Mouse (Mus musculus): Measurements from ENCODE around the gene Prkar1b.

The Prkar1b gene

DNA sequence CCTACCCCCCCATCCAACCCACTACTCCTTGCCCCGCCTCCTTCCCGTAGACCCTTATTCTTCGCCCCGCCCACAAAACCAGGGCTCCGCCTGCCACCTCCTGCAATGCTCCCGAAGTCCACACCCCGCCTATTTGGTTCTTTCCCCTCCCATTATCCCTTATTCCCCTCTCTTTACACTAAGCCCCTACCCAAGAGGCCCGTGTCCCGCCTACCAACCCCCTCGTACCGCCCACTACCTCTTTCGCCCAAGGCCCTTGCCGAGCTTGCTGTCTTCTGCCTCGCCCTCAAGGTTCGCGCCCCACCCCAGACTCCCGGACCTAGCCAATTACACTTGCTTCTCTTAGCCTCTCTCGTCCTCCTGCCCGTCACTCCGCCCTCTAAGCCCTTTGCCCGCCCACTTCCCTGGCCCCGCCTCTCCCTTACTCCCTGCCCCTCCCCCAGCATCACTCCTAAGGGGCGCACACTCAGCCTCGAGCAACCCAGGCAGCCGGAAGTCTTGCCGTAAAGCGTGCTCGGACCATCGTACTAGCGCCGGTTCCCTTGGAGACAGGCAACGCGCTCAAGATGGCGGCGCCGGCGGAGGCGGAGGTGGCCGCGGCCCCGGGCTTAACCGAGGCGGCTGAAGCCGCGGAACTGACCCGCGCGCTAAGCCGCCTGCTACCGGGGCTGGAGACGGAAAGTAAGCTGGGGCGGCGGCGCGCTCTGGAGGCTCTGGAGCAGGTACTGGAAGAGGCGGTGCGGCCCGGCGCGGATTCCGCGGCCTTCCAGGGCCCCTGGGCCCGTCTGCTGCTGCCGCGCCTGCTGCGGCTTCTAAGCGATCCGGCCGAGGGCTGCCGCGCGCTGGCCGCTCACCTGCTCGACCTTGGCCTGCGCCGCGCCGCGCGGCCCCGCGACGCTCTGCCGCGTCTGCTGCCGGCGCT lies at the start of gene Prkar1b, which contains the start of gene Dnaaf5:
Gene Prkar1b, minus strand, starts transcription at position 321 of the 922 bp plus-strand sequence.
Gene Dnaaf5, plus strand, starts transcription at position 543 of the 922 bp plus-strand sequence.
- peak; percentile 98 for DNase-seq (ENCODE audit: low read depth, low spot score)

DNA sequence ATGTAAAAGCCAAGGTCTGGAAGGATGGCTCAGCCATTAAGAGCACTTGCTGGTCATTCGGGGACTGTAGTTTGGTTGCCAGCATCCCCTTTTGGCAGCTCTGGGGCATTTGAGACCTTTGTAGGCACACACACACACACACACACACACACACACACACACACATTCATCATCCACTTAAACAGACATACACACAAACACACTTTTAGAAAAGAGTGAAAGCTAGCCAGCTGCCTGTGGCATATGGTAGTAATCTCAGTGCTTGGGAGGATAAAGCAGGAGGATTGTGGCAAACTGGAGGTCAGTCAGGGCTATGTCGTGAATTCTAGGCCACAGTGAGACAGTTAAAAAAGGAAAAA lies 49.8 kb upstream of the Prkar1b start:
- no peak for DNase-seq (ENCODE audit: low read depth, low spot score)

DNA sequence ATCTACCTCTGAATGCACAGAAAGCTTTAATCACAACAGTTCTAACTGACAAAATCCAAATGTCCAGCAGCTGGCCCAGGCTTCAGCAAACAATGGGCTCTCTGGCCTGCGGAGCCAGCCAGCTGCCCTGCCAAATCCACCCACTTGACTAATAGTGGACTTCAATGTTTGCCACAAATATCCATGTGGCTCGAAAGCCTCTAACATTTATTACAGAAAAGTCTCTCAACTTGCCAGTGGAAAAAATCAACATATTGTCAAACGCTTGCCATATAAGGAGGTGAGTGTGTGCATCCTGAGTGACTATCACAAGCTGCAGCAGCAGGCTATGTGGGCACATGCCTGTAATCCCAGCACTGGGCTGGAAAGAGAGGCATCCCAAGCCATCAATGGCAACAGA lies 49.0 kb upstream of the Prkar1b start:
- DNase-seq (ENCODE audit: low read depth, low spot score), result no peak

DNA sequence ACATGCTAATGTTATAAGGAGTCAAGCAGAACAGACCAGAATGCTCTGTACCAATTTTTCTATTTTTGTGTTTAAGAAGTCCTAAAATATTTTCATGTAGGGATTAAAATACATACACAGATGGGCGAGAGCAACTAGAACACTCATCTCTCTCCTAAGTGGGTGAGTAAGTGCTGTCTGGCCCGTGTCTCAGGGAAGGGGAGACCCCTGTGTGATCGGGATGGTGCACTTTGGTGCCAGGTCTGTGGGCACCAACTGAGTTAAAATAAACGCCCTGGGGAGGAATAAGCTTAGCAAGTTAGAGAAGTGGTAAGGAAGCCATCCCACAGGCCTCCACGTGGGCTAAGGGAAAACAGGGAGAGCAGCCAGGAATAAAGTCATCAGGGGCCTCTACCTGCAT lies 41.2 kb upstream of the Prkar1b start:
- DNase-seq (ENCODE audit: low read depth, low spot score), result no peak

DNA sequence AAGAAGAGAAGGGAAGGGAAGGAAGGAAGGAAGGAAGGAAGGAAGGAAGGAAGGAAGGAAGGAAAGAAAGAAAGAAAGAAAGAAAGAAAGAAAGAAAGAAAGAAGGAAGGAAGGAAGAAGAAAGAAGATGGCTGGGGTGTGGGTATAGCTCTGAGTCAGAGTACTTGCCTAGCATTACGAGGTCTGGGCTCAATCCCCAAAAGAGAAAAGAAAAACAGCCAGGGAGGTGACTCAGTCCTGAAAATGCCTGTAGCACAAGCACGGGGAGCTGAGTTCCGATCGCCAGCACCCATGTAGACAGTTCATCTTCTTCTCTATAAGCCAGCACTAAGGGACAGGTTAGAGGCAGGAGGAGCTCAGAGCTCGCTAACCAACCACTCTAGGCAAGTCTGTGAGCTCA lies 39.9 kb upstream of the Prkar1b start:
- DNase-seq (ENCODE audit: low read depth, low spot score), result no peak

DNA sequence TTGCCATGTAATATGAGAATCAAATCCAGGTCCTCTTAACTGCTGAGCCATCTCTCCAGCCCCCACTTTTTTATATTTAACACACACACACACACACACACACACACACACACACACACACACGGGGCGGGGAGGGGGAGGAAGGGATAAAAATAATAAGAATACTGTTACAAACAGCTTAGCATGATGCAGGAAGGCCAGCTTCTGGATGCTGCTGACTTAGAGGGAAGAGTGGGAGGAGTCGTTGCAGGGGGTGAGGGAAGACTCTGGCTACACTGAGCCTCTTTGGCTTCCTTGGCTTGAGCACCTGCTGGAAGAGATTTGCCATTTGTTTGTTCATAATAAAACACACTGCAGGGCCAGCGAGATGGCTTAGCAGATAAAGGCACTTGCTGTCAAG lies 35.1 kb upstream of the Prkar1b start:
- DNase-seq (ENCODE audit: low read depth, low spot score), result no peak

DNA sequence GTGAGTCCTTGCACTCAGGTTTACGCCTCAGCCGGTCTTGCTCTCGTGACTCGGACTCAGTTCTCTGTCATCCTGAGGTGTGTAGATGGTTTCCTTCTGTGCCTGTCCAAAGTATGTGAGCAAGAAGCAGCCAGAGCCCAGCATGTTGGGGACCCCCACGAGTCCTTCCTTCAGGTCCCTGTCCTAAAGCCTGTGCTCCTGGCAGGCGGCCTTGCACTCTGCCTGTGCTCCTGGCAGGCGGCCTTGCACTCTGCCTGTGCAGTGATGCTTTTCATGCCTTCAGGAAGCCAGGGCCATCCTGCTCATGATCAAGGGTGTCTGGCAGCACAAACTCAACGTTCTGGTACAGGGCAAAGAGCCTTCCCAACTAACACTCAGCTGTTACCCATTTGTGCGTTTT lies 33.8 kb upstream of the Prkar1b start:
- no peak for DNase-seq (ENCODE audit: low read depth, low spot score)

DNA sequence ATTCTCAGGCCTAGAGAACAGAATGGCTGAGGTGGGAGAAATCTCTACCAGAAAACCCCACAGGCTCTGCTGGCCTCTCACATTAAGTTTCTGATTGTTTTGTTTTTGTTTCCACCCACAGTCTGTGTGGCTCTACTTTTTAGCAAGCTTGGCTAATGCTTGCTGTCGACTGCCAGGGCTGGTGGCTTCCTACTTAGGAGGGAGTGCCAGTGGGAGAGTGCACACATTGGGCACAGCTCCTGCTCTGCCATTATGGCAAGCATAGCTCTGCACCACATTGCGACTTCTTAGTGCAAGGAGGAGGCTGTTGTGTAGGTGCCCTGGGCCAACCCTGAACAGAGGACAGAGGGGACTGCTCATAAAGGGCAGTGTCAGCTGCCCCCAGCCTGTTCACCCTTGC lies 33.3 kb upstream of the Prkar1b start:
- DNase-seq (ENCODE audit: low read depth, low spot score), result no peak

DNA sequence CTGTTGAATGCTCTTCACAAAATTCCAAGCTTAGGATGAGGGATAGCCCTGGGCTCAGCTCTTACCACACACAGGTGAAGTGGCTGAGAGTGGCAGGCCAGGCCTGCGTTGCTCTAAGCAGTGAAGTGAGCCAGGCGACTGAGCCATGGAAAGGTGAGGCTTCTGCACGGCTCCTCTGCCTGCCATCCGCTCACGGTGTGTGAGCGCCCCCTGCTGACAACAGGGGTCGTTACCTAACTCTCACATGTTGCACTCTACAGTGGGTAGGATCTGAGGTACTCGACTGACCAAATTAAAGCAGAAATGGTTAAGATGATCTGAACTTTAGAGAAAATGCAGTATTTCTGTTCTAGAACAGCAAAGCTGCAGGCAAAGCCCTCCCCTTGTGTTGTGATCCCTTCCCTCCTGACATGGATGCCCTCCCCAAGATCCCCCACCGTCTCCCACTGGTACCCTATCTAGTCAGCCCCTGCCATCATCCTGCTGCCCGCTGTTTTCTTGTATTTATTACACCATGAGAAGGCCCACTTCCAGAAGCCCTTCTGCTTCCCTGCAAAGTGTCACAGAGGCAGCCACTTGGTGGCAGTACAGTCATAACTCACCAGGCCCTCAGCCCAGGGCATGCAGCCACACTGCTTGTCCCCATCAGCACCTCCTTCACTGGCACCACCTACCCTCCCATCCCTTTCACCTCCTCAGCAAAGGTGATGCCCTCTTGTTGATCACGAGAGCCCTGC lies 29.3 kb upstream of the Prkar1b start:
- no peak for DNase-seq (ENCODE audit: low read depth, low spot score)

DNA sequence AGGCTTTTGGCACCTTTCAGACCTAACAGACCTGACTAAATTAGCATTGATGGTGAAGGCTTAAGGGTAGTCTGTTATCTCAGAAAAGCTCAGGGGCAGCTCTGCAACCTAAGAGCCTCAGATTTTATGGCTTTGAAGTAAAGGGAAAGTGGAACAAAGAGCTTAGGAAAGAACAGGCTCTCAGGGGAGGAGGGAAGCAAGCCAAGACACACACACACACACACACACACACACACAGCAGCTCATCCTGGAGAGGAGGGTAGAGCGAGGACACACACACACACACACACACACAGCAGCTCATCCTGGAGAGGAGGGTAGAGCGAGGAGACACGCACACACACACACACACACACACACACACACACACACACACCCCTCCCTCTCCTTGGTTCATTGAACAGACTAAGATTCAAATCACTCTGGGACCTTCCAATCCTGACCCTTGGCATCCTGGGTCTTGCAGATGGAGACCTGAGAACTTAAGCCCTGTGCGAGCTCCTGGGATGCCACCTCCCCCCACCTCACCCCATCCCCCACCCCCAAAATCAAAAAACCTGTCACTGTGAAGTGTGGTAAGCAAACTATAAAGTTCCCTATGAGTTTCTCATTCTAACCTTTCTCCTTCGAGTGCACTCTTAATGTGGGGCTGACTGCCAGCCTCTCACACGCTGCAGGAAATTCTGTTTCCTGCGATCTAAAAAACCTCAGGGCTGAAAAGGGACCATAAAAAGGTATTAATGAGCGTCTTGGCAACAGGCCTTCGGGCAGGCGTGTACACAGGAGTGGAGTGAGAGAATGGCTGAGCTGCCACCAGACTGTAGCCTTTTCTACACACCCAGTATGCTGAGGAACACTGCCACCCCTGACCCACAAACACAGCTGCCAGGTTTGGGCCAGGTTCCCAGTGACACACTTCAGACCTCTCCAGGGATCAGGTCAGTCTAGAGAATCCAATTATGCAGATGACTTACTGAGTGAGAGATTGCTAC lies 25.1 kb upstream of the Prkar1b start:
- no peak for DNase-seq (ENCODE audit: low read depth, low spot score)

DNA sequence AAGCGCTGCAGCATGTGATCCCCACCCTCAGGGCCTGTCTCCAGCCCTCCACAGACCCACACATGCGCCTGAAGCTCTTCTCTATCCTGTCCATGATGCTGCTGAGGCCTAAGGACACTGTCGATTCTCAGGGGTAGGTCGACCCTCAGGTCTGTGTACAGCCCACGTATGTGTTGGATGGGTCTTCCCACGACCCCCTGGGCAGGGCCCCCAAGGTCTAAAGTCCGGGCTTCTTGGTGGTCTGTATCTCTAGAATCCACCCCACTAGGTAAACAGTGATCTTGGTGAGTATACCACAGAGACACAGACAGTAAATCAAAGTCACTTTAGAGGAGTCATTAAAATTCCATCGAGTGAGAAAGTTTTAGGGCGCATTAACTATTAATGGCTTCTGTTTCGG lies 24.3 kb upstream of the Prkar1b start:
- no peak for DNase-seq (ENCODE audit: low read depth, low spot score)

DNA sequence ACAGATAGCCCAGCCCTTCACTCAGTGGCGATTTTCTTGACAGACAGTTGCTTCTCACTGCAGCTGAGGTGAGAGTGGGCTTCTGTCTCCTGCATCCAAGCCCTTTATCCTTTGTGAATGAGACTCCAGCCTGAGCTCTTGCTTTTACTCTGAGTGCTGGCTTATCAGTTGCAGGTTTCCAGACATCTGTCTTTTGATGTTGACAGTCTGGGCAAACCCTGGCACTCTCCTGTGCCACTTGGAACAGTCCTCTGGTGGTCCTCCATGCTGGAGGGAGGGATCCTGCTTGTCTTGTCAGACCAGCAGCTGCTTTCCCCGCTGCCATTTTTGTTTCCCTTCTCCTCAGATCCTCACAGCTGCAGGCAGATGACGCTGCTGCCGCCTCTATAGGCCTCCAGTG lies 22.1 kb upstream of the Prkar1b start:
- DNase-seq (ENCODE audit: low read depth, low spot score), result no peak

DNA sequence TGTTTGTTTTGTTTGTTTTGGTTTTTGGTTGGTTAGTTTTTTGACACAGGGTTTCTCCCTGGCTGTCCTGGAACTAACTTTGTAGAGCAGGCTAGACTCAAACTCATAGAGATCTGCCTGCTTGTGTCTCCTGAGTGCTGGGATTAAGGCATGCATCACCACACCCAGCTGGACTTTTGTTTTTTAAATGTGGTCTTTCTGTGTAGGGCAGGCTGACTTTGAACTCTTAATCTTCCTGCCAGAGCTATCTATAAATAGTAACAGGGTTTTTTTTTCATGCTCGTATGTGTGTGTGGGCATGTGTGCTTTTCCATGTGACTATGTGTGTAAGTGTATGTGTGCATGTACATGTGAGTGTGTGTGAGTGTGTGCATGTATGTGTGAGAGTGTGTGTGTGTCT lies 17.7 kb upstream of the Prkar1b start:
- DNase-seq (ENCODE audit: low read depth, low spot score), result no peak

DNA sequence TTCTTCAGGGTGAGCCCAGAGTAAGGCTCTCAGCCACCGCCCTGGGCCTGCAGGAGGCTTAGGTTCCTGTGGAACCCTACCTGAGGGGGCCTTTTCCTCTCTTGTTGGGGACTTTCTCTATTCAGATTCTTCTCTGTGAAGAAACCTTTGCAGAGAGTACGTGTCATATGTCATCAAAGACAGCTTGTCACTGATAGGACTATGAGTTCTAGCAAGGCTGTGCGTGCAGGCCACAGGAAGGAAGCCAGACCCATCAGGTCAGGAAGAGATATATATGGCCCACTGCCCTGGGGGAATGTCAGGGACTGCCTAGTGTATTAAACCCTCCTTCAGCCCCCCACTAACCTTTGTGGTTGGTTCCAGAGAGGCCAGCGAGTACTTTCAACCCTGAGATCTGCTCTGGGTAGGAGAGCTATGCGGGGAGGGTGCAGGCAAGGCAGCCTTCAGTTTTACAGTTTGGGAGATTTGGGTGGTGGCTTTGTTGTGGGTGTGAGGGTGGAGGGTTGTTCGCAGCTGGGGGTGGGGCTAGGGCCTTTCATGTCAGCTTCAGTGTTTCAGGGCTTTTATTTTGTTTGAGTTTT lies 17.1 kb upstream of the Prkar1b start:
- DNase-seq (ENCODE audit: low read depth, low spot score), result no peak

DNA sequence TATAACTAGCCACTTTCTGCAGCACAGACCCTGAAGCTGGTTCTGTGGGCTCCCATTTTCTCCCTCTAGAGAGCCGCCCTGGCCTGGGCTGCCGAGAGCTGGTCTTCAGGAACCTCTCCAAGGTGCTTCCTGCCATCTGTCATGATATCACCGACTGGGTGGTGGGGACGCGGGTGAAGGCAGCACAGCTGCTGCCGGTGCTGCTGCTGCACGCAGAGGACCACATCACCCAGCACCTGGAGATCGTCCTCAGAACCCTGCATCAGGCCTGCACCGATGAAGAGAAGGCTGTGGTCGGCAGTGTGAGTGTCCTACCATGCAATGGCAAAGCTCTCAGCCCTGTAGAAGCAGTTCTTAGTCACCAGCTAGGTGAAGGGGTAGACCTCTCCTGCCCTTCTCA lies 11.8 kb upstream of the Prkar1b start:
- no peak for DNase-seq (ENCODE audit: low read depth, low spot score)

DNA sequence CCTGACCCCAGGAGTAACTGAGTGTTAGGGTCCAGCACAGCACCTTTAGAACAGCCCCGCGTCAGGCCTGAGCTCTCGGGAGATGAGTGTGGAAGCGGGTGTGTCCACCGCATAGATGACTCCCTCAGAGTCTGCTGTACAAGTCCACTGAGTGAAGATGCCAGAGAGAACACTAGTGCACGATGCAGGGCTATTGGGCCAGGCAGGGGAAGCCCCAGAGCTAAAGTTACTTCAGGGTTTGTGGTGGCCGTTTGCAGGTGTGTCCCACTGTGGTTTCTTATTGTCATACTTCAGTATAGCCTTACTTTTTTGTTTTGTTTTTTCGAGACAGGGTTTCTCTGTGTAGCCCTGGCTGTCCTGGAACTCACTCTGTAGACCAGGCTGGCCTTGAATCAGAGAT lies 11.1 kb upstream of the Prkar1b start:
- no peak for DNase-seq (ENCODE audit: low read depth, low spot score)

DNA sequence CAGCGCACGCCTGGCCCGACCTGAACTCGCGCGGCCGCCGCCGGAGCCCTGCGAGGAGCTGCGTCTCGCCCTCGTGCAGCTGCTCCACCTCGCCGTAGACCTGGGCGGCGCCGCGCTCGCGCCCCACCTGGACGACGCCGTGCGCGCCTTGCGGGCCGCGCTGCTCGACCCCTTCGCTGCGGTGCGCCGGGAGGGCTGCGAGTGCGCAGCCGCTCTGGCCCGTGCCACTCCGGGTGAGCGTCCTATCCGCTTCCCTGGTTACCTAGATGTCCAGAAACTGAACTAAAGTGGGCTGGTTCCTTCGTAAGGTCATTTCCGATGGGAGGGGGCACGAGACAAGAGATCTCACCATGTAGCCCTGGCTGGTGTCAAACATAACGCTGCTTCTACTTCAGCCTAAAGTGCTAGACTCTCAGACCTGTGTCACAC lies 816 bp upstream of the Prkar1b start:
- DNase-seq (ENCODE audit: low read depth, low spot score), result no peak

DNA sequence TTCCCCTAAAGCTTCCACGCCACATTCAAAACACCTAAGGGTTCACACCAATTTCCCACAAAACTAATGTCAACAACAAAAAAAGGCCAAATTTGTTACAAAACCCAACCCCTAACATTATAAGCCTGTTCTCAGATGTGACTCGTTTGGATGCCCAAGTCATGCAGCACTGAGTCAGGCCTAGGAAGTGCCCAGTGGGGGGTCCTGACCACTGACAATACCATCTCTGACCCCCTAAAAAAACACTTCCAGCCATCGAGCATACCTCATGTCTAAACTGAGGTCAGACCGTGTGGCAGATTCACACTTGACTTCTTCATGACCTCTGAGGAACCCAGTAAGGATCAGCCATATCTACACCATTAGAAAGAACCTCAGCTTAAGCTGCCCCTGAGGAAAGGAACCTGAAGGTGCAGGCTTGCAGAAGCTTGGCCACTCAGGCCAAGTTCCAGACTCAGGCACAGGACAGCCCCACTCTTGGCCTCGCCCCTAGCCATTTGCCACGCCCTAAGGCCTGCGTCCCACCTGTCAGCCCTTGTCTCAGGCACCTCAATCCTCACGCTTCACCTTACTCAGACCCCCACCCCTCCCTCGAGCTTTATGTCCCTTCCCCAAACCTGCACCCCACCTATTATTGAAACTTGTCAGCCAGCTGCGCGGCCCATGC lies 662 bp downstream of the Prkar1b start:
- no peak for DNase-seq (ENCODE audit: low read depth, low spot score)

DNA sequence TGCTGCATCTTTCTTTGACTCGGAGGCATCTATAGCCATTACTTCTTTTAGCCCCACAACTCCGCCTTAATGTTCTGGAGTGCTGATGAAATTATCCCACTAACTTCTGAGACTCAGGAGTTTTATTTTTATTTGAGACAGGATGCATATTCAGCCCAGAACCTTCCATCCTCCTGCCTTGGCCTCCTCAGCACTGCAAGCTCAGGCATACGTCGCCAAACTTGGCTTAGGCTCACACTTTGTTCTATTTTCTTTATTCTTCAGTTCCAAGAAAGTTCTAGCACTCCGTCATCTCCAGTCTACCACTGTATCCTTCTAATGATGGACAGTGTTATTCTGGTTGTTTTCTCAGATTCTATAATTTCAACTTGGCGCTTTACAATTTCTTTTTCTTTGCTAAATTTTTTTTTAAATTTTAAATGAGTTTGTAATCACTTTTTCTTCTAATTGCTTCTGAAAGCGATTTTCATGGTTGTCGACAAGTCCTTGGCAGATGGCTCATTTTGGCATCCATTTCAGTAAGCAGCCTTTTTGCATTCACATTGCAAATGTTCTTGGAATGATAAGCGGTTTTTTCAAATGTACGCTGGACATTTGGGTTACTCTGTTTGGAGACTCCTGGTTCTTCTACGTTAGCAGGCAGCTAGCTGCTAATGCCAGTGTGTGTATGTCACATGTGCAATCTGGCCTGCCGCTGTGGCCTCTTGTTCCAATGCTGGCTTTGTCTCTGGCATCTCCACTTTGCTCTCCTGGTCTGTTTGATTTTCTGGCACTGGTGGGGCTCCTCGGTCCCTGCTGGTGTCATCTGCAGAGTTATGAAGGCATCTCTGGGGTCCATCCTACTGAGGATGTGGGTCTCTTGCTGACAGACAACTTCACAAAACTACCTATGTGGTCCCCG lies 2.4 kb downstream of the Prkar1b start:
- DNase-seq (ENCODE audit: low read depth, low spot score), result peak; percentile 84
